ENCODE assay signal across 9 mouse cellular contexts in the genomic region with DNA sequence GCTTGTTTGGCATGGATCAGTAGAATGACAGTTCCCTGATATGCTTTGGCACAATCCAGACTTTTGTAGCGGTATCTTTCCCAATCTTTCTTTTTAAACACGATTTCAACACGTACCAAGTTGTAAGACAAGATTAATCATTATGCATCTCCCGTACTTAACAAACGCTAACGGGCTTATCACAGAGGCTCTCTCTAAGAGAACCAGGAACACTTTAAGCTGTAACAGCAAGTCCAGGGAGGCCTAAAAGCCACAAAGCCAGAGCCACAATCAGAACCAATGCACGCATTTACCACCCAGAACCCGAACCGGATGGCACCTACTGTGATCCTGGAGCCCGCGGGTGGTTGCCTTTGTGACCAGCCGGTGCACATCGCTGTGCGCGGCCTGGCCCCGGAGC. TPM values are rescaled to one million over a fixed set of nuclear protein-coding genes. Genes with fewer than 3 reads are reported as not detected.
DNase-seq lines count a peak whose midpoint lies in the region; ATAC-seq and TF ChIP-seq lines count a peak whose summit lies in the region.
"Had no signal": no experiment of that assay in that cellular context is flagged by ENCODE, and none has a peak within 500 bp of the region (broad histone marks: within the 10 kb centered on the region; RNA-seq: fewer than 3 reads in every experiment).

No protein-coding gene starts in this region.

- TF ChIP-seq POLR2A in cerebellum, adult 2 months (IDR thresholded peaks at IDR 0.05; ENCODE audit: borderline replicate concordance, insufficient read depth, low read length): no peak

- peak overlapping the region; percentile 87 for H3K4me2 ChIP-seq in limb, embryonic 13.5 days (replicated peaks)
- peak overlapping the region; percentile 73 for H3K4me2 ChIP-seq in stomach, embryonic 16.5 days (ENCODE audit: low read depth, low read length)

- H3K4me3 ChIP-seq in cerebellum, adult 2 months (replicated peaks; ENCODE audit: insufficient read depth, low read depth, low read length): peak overlapping the region; percentile 51
- peak overlapping the region; percentile 51 for H3K4me3 ChIP-seq in limb, embryonic 13.5 days
- peak overlapping the region; percentile 47 for H3K4me3 ChIP-seq in stomach, embryonic 16.5 days (replicated peaks; ENCODE audit: low read length)

- no peak for ATAC-seq in limb, embryonic 13.5 days (ENCODE audit: low FRiP score, low read depth)
- no peak for ATAC-seq in stomach, embryonic 16.5 days (ENCODE audit: insufficient read depth, low FRiP score)

- 14% methylated on average over 16 of the region's 16 CpGs for WGBS in cerebellum, adult 2 months
- 14% methylated on average over 16 of the region's 16 CpGs for WGBS in limb, embryonic 13.5 days
- 7% methylated on average over 16 of the region's 16 CpGs for WGBS in stomach, embryonic 16.5 days

- H3K27me3 ChIP-seq in cerebellum, adult 2 months (ENCODE audit: control insufficient read depth, insufficient read depth, low read length): no peaks in the 10 kb centered on the region
- peaks cover 24% of the 10 kb centered on the region for H3K27me3 ChIP-seq in limb, embryonic 13.5 days
- H3K27me3 ChIP-seq in stomach, embryonic 16.5 days (ENCODE audit: control insufficient read depth, insufficient read depth, low read length): 0 out of 2 replicates have a peak, but pooled peaks cover 3% of the 10 kb centered on the region

- no peak overlapping the region for H3K27ac ChIP-seq in cerebellum, adult 2 months (ENCODE audit: insufficient read depth, low read length)
- H3K27ac ChIP-seq in limb, embryonic 13.5 days: no peak overlapping the region
- H3K27ac ChIP-seq in stomach, embryonic 16.5 days (ENCODE audit: low read length): no peak overlapping the region

- TF ChIP-seq CTCF in cerebellum, adult 2 months (IDR thresholded peaks at IDR 0.05; ENCODE audit: borderline replicate concordance, insufficient read depth, low read depth, low read length): no peak

- H3K9me3 ChIP-seq in limb, embryonic 13.5 days: peaks cover 4% of the 10 kb centered on the region
- peaks cover 4% of the 10 kb centered on the region; the same call in 1 of the 2 replicates for H3K9me3 ChIP-seq in stomach, embryonic 16.5 days (replicated peaks; ENCODE audit: control insufficient read depth, low read length)

- no peaks in the 10 kb centered on the region for H3K36me3 ChIP-seq in limb, embryonic 13.5 days
- peaks cover 2% of the 10 kb centered on the region; the same call in 1 of the 2 replicates for H3K36me3 ChIP-seq in stomach, embryonic 16.5 days (ENCODE audit: control insufficient read depth, insufficient read depth, low read length)

- DNase-seq in cerebellum, adult 2 months: peak in 1 of 2 experiments; percentile 21
- no peak for DNase-seq in cerebellum, postnatal 4 days (ENCODE audit: low spot score in 2 of 2)
- DNase-seq in ovary, postnatal 36 days (ENCODE audit: low spot score): peak; percentile 10
- no peak for DNase-seq in ovary, postnatal 14 days (ENCODE audit: low spot score)
- DNase-seq in lung, postnatal 36 days: no peak
- no peak for DNase-seq in lung, postnatal 10 days

- H3K4me1 ChIP-seq in cerebellum, adult 2 months (ENCODE audit: control insufficient read depth, insufficient read depth, low read length): no peaks in the 10 kb centered on the region
- peaks cover 4% of the 10 kb centered on the region; the same call in 1 of the 2 replicates for H3K4me1 ChIP-seq in limb, embryonic 13.5 days
- 0 out of 2 replicates have a peak, but pooled peaks cover 2% of the 10 kb centered on the region for H3K4me1 ChIP-seq in stomach, embryonic 16.5 days (ENCODE audit: control insufficient read depth, insufficient read depth, low read length)

- peak overlapping the region; percentile 62 for H3K9ac ChIP-seq in limb, embryonic 13.5 days
- peak overlapping the region; percentile 58 for H3K9ac ChIP-seq in stomach, embryonic 16.5 days (ENCODE audit: low read length)

RNA-seq across cellular contexts. Expression of gene Acot3, which starts 1.2 kb away (rescaled TPM):
- 0.61 and 0.62 TPM in 2 replicates for polyA plus RNA-seq in cerebellum, adult 2 months (2012; rRNA removed)
- polyA plus RNA-seq in limb, embryonic 13.5 days (2015; fragmentation: Nextera tagmentation; extraction: Ambion mirVana): 0.17 and 0.20 TPM in 2 replicates
- 0.46 and 1.4 TPM in 2 replicates for polyA plus RNA-seq in stomach, embryonic 16.5 days (2015; fragmentation: Nextera tagmentation; extraction: Ambion mirVana)
- polyA plus RNA-seq: C2C12 had no signal

RNA-seq across cellular contexts. Expression of gene Gm49366, which starts 14.4 kb away (rescaled TPM):
- not detected in 2 replicates for polyA plus RNA-seq in cerebellum, adult 2 months (2012; rRNA removed)
- not detected in 2 replicates for polyA plus RNA-seq in limb, embryonic 13.5 days (2015; fragmentation: Nextera tagmentation; extraction: Ambion mirVana)
- not detected in 2 replicates for polyA plus RNA-seq in stomach, embryonic 16.5 days (2015; fragmentation: Nextera tagmentation; extraction: Ambion mirVana)
- polyA plus RNA-seq: C2C12 had no signal

RNA-seq across cellular contexts. Expression of gene Acot4, which starts 15.0 kb away (rescaled TPM):
- polyA plus RNA-seq in cerebellum, adult 2 months (2012; rRNA removed): 0.24 and 0.43 TPM in 2 replicates
- polyA plus RNA-seq in limb, embryonic 13.5 days (2015; fragmentation: Nextera tagmentation; extraction: Ambion mirVana): 0.23 and 0.63 TPM in 2 replicates
- 1.7 and 2.2 TPM in 2 replicates for polyA plus RNA-seq in stomach, embryonic 16.5 days (2015; fragmentation: Nextera tagmentation; extraction: Ambion mirVana)

RNA-seq across cellular contexts. Expression of gene Acot5, which starts 16.0 kb away (rescaled TPM):
- 1.1 and 1.3 TPM in 2 replicates for polyA plus RNA-seq in cerebellum, adult 2 months (2012; rRNA removed)
- polyA plus RNA-seq in limb, embryonic 13.5 days (2015; fragmentation: Nextera tagmentation; extraction: Ambion mirVana): not detected in 2 replicates
- not detected in 2 replicates for polyA plus RNA-seq in stomach, embryonic 16.5 days (2015; fragmentation: Nextera tagmentation; extraction: Ambion mirVana)
- polyA plus RNA-seq: C2C12 had no signal

RNA-seq across cellular contexts. Expression of gene Acot1, which starts 43.9 kb away (rescaled TPM):
- polyA plus RNA-seq in cerebellum, adult 2 months (2012; rRNA removed): 18.2 and 19.3 TPM in 2 replicates
- 33.7 and 38.6 TPM in 2 replicates for polyA plus RNA-seq in limb, embryonic 13.5 days (2015; fragmentation: Nextera tagmentation; extraction: Ambion mirVana)
- polyA plus RNA-seq in stomach, embryonic 16.5 days (2015; fragmentation: Nextera tagmentation; extraction: Ambion mirVana): 37.4 and 48.4 TPM in 2 replicates
